Mouse (Mus musculus) heart, postnatal 0 days (tissue): ENCODE measurements at regions not wholly inside any gene's neighbourhood (a gene's known extent, or its start where the extent isn't known, plus 50 kb on each side); places are given as distances from the start of the nearest gene placed in this dataset.

Experiments
- ATAC-seq: fragments of 200-750 bp; cut with Nextera tagmentation; 2 replicates; pipeline ENCODE4 v1.8.0; 2017; ENCODE audit warnings: low read depth, moderate number of reproducible peaks, moderate library complexity; ENCODE audit not compliant: insufficient read depth
- DNase-seq: peaks from one replicate; pipeline ENCODE4 v3.0.0-alpha.2; 2016; ENCODE audit warnings: low spot score
- H3K27ac ChIP-seq: fragments of 300-500 bp; sonication (generic); 2 replicates; pipeline ENCODE4 v1.5.1; 2014; ENCODE audit warnings: low read depth, mild to moderate bottlenecking
- H3K27me3 ChIP-seq: fragments of 300-500 bp; sonication (generic); 2 replicates; pipeline ENCODE4 v1.6.1; 2014; ENCODE audit warnings: low read length, mixed read lengths; ENCODE audit not compliant: control insufficient read depth, insufficient read depth
- H3K36me3 ChIP-seq: fragments of 300-500 bp; sonication (generic); replicated peaks from 2 replicates; pipeline ENCODE4 v1.6.1; 2014; ENCODE audit warnings: low read length, mixed read lengths; ENCODE audit not compliant: control insufficient read depth, insufficient read depth
- H3K4me1 ChIP-seq: fragments of 300-500 bp; sonication (generic); 2 replicates; pipeline ENCODE4 v1.6.1; 2014; ENCODE audit warnings: antibody characterized with exemption; ENCODE audit not compliant: control insufficient read depth, insufficient read depth
- H3K4me2 ChIP-seq: fragments of 300-500 bp; sonication (generic); 2 replicates; pipeline ENCODE4 v1.6.1; 2014; ENCODE audit warnings: low read depth, mild to moderate bottlenecking, low read length, moderate library complexity
- H3K4me3 ChIP-seq: fragments of 300-500 bp; sonication (generic); 2 replicates; pipeline ENCODE4 v1.5.1; 2014; ENCODE audit warnings: low read depth, low read length
- H3K9ac ChIP-seq: fragments of 300-500 bp; sonication (generic); replicated peaks from 2 replicates; pipeline ENCODE4 v1.6.1; 2014; ENCODE audit warnings: low read depth, low read length, mixed read lengths
- H3K9me3 ChIP-seq: fragments of 300-500 bp; sonication (generic); replicated peaks from 2 replicates; pipeline ENCODE4 v1.6.1; 2016; ENCODE audit warnings: low read length; ENCODE audit not compliant: control insufficient read depth
- CTCF ChIP-seq: IDR thresholded peaks from 2 replicates; pipeline ENCODE4 v1.5.1; 2016; ENCODE audit warnings: antibody characterized with exemption, control low read depth, low read depth
- EP300 ChIP-seq: IDR thresholded peaks from 2 replicates; pipeline ENCODE4 v1.6.1; 2016; ENCODE audit warnings: antibody characterized with exemption, low read depth
- WGBS: fragments of 180-500 bp; shearing (Covaris S2); extraction: QIAGEN DNeasy Blood & Tissue Kit; methylation state at CpG from one replicate; pipeline ENCODE4 v1.1.7; 2014; 5-methylcytosine and 5-hydroxymethylcytosine counted together

- 53% methylated on average over 10 of the region's 10 CpGs for WGBS
- no peak for TF ChIP-seq EP300
- peak; percentile 35 for TF ChIP-seq CTCF
- no peak overlapping the region for H3K4me3 ChIP-seq
- H3K36me3 ChIP-seq = no peaks in the 10 kb centered on the region
- no peak overlapping the region for H3K27ac ChIP-seq
- no peak for ATAC-seq
- DNase-seq = no peak
- H3K27me3 ChIP-seq = no peaks in the 10 kb centered on the region
- no peaks in the 10 kb centered on the region for H3K4me1 ChIP-seq
- no peak overlapping the region for H3K4me2 ChIP-seq
- H3K9ac ChIP-seq = no peak overlapping the region
- H3K9me3 ChIP-seq = no peaks in the 10 kb centered on the region
Measured at GRCm38 (mm10) chr9:62622106-62622505, 55.5 kb upstream of the Itga11 start.

- no peaks in the 10 kb centered on the region for H3K9me3 ChIP-seq
- no peaks in the 10 kb centered on the region for H3K27me3 ChIP-seq
- no peaks in the 10 kb centered on the region for H3K36me3 ChIP-seq
- H3K9ac ChIP-seq = no peak overlapping the region
- ATAC-seq = no peak
- H3K4me2 ChIP-seq = no peak overlapping the region
- WGBS = 75% methylated on average over 8 of the region's 8 CpGs
- DNase-seq = no peak
- no peaks in the 10 kb centered on the region for H3K4me1 ChIP-seq
- H3K27ac ChIP-seq = no peak overlapping the region
- TF ChIP-seq CTCF = no peak
- TF ChIP-seq EP300 = no peak
- no peak overlapping the region for H3K4me3 ChIP-seq
Measured at GRCm38 (mm10) chr9:62624562-62625044, 53.0 kb upstream of the Itga11 start.

GRCm38 (mm10) chr9:62627071-62628000, 50.3 kb upstream of the Itga11 start:
- Histone ChIP-seq H3K27ac (no peak overlapping the region), H3K4me1 (peaks cover 6% of the 10 kb centered on the region; the same call in 1 of the 2 replicates), H3K36me3 (no peaks in the 10 kb centered on the region), H3K4me3 (no peak overlapping the region), H3K4me2 (no peak overlapping the region), H3K9ac (no peak overlapping the region), H3K9me3 (no peaks in the 10 kb centered on the region), H3K27me3 (no peaks in the 10 kb centered on the region)
- TF ChIP-seq EP300 = no peak
- WGBS = 53% methylated on average over 6 of the region's 6 CpGs
- no peak for DNase-seq
- ATAC-seq = no peak
